Mouse (Mus musculus): ENCODE results near the gene Noxred1.
A peak's percentile ranks its signal among the peaks of the same experiment; 100 is the strongest.
"Not testable (repeated sequence)": the region's sequence is repeated elsewhere in the genome, so short reads cannot be mapped to it uniquely, and the experiment has no call there.

The Noxred1 gene

GRCm38 (mm10) chr12:87238632-87239031 lies at the start of gene Noxred1:
TSS of gene Noxred1 (minus strand) at chr12:87238732.
- DNase-seq (ENCODE audit: low read depth, low spot score), result no peak

DNA sequence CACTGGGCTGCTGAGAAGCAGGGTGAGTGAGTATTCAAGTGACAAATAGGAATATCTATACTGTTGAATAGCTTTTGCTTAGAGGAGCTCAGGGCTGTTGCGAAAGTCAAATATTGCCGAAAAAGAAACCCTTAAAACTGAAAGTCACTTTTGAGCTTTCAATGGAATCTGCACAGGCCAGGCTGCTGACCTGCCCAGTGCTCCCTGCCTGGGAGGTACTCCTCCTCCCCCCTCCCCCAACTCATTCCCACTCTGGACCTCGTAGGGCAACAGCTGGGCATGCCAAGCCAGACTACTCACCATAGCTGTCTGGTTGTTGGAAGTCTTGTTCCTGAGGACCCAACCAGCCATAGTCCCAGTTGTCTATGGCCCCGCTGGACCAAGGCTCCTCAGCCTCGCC lies 46.2 kb upstream of the Noxred1 start:
- DNase-seq (ENCODE audit: low read depth, low spot score), result no peak

GRCm38 (mm10) chr12:87284268-87284667 lies 45.7 kb upstream of the Noxred1 start:
- no peak for DNase-seq (ENCODE audit: low read depth, low spot score)

DNA sequence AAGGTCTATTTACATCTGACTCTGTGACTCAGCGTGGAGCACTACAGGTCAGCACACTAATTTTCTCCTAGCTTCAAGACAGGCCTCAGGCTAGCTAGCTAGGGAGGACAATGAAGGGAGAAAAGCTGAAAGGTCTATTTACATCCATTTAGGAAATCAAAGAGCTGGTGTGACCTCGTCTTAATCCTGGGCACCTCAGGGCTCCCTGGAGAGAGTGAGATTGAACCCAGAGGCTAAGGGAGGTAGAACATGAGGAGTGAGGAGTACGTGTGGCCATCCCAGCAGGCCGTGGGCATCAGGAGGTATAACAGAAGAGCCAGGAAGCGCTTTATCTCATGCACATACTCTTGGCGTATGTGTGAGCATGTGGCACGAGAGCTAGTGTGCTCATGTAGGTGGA lies 45.2 kb upstream of the Noxred1 start:
- peak; percentile 61 for DNase-seq (ENCODE audit: low read depth, low spot score)

GRCm38 (mm10) chr12:87282743-87283142 lies 44.2 kb upstream of the Noxred1 start:
- no peak for DNase-seq (ENCODE audit: low read depth, low spot score)

DNA sequence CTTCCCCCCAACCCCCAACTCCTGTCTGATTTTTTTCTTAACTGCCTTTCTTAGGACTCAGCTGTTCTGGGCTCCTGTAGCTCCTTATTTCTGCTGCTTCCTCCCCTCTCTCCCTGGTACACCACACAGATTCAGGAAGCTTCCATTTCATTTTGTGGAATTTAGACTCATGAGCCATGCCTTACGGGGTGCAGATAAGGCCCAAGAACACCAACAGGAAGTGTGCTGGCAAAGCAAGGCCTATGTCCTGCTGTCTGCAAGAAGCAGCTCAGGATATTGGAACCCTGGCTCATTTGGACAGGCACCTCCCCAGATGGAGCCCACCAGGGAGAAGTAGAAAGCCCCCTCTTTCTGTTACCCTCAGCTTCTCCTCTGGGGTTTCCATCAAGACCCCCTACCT lies 43.2 kb upstream of the Noxred1 start:
- DNase-seq (ENCODE audit: low read depth, low spot score), result no peak

DNA sequence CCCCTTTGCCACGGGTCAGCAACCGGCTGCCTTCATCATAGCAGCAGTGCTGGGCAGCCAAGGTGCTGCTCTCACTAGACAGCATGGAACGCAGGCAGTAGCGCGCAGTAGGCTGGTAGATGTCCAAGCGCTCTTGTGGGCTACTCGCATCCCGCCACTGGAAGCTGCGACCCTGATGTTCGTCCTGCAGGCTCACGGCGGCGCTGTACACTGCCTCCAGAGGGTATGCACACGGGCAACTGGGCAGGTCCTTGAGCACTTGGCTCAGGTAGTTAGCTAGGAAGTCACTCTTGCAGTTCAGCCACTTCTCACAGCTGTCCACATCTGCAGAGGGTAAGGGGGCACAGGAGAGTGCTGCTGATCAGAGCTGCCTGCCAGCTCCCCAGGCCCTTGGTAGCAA lies 41.3 kb upstream of the Noxred1 start:
- peak; percentile 84 for DNase-seq (ENCODE audit: low read depth, low spot score)

- peak; percentile 69 for DNase-seq (ENCODE audit: low read depth, low spot score)
Observed at GRCm38 (mm10) chr12:87279350-87279749, 40.8 kb upstream of the Noxred1 start.

GRCm38 (mm10) chr12:87278118-87278730 lies 39.7 kb upstream of the Noxred1 start:
- DNase-seq (ENCODE audit: low read depth, low spot score), result peak; percentile 67

GRCm38 (mm10) chr12:87277251-87277650 lies 38.7 kb upstream of the Noxred1 start:
- not testable (repeated sequence) for DNase-seq (ENCODE audit: low read depth, low spot score)

GRCm38 (mm10) chr12:87274853-87275831 lies 36.6 kb upstream of the Noxred1 start:
- no peak for DNase-seq (ENCODE audit: low read depth, low spot score)

- DNase-seq (ENCODE audit: low read depth, low spot score), result peak; percentile 75
Observed at GRCm38 (mm10) chr12:87267682-87268081, 29.1 kb upstream of the Noxred1 start.

- peak; percentile 75 for DNase-seq (ENCODE audit: low read depth, low spot score)
Observed at GRCm38 (mm10) chr12:87266827-87267603, 28.5 kb upstream of the Noxred1 start.

- peak; percentile 97 for DNase-seq (ENCODE audit: low read depth, low spot score)
Observed at GRCm38 (mm10) chr12:87266108-87266826, 27.7 kb upstream of the Noxred1 start, which contains the start of the genes Vipas39 and Ahsa1. TSS of gene Vipas39 (minus strand) at chr12:87266256. TSS of gene Ahsa1 (plus strand) at chr12:87266479.

- no peak for DNase-seq (ENCODE audit: low read depth, low spot score)
Observed at GRCm38 (mm10) chr12:87265444-87265843, 26.9 kb upstream of the Noxred1 start.

GRCm38 (mm10) chr12:87260562-87260961 lies 22.0 kb upstream of the Noxred1 start:
- no peak for DNase-seq (ENCODE audit: low read depth, low spot score)

DNA sequence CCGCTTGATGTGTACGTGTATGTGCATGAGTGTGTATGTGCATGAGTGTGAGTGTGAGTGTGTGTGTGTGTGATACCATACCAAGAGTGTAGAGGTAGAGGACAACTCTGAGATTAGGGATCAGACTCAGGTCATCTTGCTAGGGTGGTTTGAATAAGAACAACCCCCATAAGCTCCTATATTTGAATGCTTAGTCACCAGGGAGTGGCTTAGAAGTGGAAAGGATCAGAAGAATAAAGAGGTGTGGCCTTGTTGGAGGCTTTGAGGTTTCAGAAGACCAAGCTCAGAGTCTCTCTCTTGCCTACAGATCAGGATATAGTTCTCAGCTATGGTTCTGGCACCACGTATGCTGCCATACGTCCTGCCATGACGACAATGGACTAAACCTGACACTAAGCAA lies 18.1 kb upstream of the Noxred1 start:
- no peak for DNase-seq (ENCODE audit: low read depth, low spot score)

DNA sequence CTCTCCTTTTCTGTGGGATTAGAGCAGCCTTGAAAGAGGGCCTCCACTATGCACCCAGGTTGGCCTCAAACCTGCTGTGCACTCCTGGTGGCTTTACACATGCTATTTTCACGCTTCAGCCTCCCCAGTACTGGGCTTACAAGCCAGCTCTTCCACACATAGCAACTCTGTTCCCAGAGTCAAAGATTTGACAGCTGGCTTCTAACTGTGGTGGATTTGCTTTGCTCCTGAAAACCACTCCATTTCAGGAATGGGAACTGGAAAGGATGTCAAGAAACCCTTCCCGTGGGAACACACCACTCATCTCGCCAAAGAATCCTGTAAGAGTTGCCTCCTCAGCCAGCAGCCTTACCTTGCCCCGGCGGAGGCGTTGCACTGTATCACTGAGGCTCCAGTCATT lies 15.3 kb upstream of the Noxred1 start:
- no peak for DNase-seq (ENCODE audit: low read depth, low spot score)

DNA sequence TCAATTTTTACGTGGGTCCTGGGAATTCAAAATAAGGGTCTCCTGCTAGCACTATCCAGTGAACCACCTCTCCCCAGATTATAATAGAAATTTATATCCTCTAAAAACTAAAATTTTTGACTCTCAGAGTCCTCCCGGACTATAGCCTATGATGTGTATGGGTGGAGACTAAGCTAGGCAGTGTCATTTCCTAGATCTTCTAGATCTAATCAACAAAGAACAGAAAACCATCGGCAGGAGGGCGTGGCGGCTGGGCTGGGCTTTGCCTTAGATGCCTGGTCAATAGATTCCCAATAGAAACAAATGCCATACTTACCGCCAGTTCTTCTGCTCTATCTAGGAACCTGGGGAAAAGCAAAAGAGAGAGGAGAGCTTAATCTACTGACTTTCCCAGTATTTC lies 11.6 kb upstream of the Noxred1 start:
- DNase-seq (ENCODE audit: low read depth, low spot score), result no peak

- DNase-seq (ENCODE audit: low read depth, low spot score), result no peak
Observed at GRCm38 (mm10) chr12:87236882-87237483, 1.5 kb downstream of the Noxred1 start.

DNA sequence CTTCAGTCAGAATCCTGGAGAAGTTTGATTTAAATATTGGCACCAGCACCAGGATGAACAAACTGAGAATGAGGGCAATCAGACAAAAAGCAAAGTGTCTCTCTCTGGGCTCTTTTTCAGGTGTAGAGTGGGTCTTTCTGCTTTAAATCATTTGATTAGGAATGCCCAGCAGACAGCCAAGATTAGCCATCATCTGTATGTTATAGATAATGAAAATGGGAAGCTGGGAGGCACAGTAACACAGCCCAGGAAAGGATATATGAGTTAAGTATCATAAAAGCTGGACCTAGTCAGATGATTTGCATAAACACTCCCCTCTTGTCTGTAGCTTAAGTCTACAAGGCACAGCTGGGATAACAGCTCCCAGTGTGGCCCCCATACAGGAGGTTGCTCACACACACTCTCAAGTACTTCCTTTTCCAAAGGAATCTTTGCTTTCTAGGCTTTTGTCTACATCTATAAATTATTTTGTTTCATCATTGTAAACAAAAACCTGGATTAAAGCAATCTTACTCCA lies 8.1 kb downstream of the Noxred1 start:
- no peak for DNase-seq (ENCODE audit: low read depth, low spot score)

Measured in ZHBTc4 (cell line).